Mouse (Mus musculus) G1E (cell line): Measurements from ENCODE around the gene Med23.

Experiments used
- CTCF ChIP-seq: IDR thresholded peaks from 2 replicates; pipeline ENCODE4 v1.5.1; 2012; ENCODE audit warnings: low read depth, low read length, inconsistent platforms, mixed read lengths
- GATA1 ChIP-seq: IDR thresholded peaks from 2 replicates; pipeline ENCODE4 v1.6.1; 2012; ENCODE audit warnings: borderline replicate concordance, low read length, inconsistent platforms, mixed read lengths
- POLR2AphosphoS5 ChIP-seq: IDR thresholded peaks from 2 replicates; pipeline ENCODE4 v1.6.1; 2012; ENCODE audit warnings: low read depth, low read length, inconsistent platforms; ENCODE audit not compliant: insufficient replicate concordance
- TAL1 ChIP-seq: conservative IDR thresholded peaks from 2 replicates; pipeline ENCODE4 v1.6.1; 2012; ENCODE audit warnings: low read depth, low read length, inconsistent platforms, mixed read lengths

- TF ChIP-seq CTCF (no peak), TAL1 (no peak), GATA1 (no peak), POLR2AphosphoS5 (no peak)
These were observed 46.5 kb upstream of the Med23 start for GRCm38 (mm10) chr10:24823265-24823664.
